Mouse (Mus musculus): ENCODE measurements at regions not wholly inside any gene's neighbourhood (a gene's known extent, or its start where the extent isn't known, plus 50 kb on each side); places are given as distances from the start of the nearest gene placed in this dataset.

- H3K27ac ChIP-seq (ENCODE audit: low read length): no peak overlapping the region
- no peak overlapping the region for H3K4me2 ChIP-seq (ENCODE audit: low read depth, low read length)
- WGBS: 83% methylated on average over 9 of the region's 9 CpGs
- H3K4me1 ChIP-seq (ENCODE audit: control insufficient read depth, insufficient read depth, low read length): no peaks in the 10 kb centered on the region
- no peak overlapping the region for H3K4me3 ChIP-seq (ENCODE audit: low read length)
- no peak overlapping the region for H3K9ac ChIP-seq (ENCODE audit: low read depth, low read length)
- no peaks in the 10 kb centered on the region for H3K27me3 ChIP-seq (replicated peaks; ENCODE audit: control insufficient read depth, insufficient read depth, low read length)
- no peaks in the 10 kb centered on the region for H3K9me3 ChIP-seq (ENCODE audit: control insufficient read depth, low read length)
- ATAC-seq: no peak
- H3K36me3 ChIP-seq (ENCODE audit: control insufficient read depth, insufficient read depth, low read length): no peaks in the 10 kb centered on the region
Observed at GRCm38 (mm10) chr15:19094061-19094810, 275.5 kb downstream of the Cdh10 start.

GRCm38 (mm10) chr15:19114951-19115350, 296.2 kb downstream of the Cdh10 start:
- H3K27ac ChIP-seq (ENCODE audit: low read length): no peak overlapping the region
- H3K36me3 ChIP-seq (ENCODE audit: control insufficient read depth, insufficient read depth, low read length): no peaks in the 10 kb centered on the region
- no peaks in the 10 kb centered on the region for H3K4me1 ChIP-seq (ENCODE audit: control insufficient read depth, insufficient read depth, low read length)
- H3K27me3 ChIP-seq (replicated peaks; ENCODE audit: control insufficient read depth, insufficient read depth, low read length): no peaks in the 10 kb centered on the region
- H3K9ac ChIP-seq (ENCODE audit: low read depth, low read length): no peak overlapping the region
- no peaks in the 10 kb centered on the region for H3K9me3 ChIP-seq (ENCODE audit: control insufficient read depth, low read length)
- H3K4me3 ChIP-seq (ENCODE audit: low read length): no peak overlapping the region
- no peak for ATAC-seq
- 23% methylated on average over 1 of the region's 1 CpGs for WGBS
- no peak overlapping the region for H3K4me2 ChIP-seq (ENCODE audit: low read depth, low read length)

DNA sequence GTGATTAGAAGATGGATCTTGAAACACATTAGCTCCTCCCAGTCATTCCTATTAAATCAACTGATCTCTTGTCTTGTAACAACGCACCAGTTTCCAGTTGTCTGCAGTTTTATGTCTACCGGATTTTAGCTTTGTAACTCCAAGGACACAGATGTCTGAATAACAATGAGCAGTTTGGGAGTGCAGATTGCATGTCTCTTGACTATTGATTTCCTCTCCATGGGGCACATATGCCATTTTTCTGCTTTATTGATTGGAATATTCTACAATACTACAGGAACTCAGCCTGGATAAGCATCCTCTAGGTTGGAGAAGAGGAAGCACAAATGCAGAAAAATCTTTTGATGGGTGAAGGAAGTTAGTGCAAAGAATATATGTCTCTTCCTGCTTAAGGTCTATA, 300.2 kb downstream of the Cdh10 start:
- no peak overlapping the region for H3K9ac ChIP-seq (ENCODE audit: low read depth, low read length)
- no peaks in the 10 kb centered on the region for H3K27me3 ChIP-seq (replicated peaks; ENCODE audit: control insufficient read depth, insufficient read depth, low read length)
- ATAC-seq: no peak
- no peak overlapping the region for H3K27ac ChIP-seq (ENCODE audit: low read length)
- no peaks in the 10 kb centered on the region for H3K9me3 ChIP-seq (ENCODE audit: control insufficient read depth, low read length)
- no peaks in the 10 kb centered on the region for H3K4me1 ChIP-seq (ENCODE audit: control insufficient read depth, insufficient read depth, low read length)
- no peak overlapping the region for H3K4me2 ChIP-seq (ENCODE audit: low read depth, low read length)
- 70% methylated on average over 2 of the region's 2 CpGs for WGBS
- no peak overlapping the region for H3K4me3 ChIP-seq (ENCODE audit: low read length)
- no peaks in the 10 kb centered on the region for H3K36me3 ChIP-seq (ENCODE audit: control insufficient read depth, insufficient read depth, low read length)

DNA sequence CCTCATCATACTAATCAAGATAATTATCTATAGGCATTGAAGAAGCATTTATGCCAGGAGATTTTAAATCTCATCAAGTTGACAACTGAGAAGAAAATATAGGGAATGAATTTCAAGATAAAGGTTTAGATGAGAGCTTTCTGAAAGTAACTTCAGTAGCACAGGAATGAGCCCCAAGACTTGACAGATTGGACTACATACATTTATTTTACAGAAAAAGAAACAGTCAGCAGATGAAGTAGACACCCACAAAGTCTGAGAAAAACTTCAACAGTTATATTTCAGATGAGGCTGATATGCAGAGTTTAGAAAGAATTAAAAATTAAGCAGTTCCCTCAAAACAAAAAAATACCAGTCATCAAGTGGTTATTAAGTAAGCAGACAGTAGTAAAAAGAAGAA, 308.7 kb downstream of the Cdh10 start:
- no peak overlapping the region for H3K4me2 ChIP-seq (ENCODE audit: low read depth, low read length)
- H3K4me3 ChIP-seq (ENCODE audit: low read length): no peak overlapping the region
- H3K4me1 ChIP-seq (ENCODE audit: control insufficient read depth, insufficient read depth, low read length): no peaks in the 10 kb centered on the region
- no peak for ATAC-seq
- no peaks in the 10 kb centered on the region for H3K27me3 ChIP-seq (replicated peaks; ENCODE audit: control insufficient read depth, insufficient read depth, low read length)
- H3K9ac ChIP-seq (ENCODE audit: low read depth, low read length): no peak overlapping the region
- no peak overlapping the region for H3K27ac ChIP-seq (ENCODE audit: low read length)
- no peaks in the 10 kb centered on the region for H3K36me3 ChIP-seq (ENCODE audit: control insufficient read depth, insufficient read depth, low read length)
- no peaks in the 10 kb centered on the region for H3K9me3 ChIP-seq (ENCODE audit: control insufficient read depth, low read length)

DNA sequence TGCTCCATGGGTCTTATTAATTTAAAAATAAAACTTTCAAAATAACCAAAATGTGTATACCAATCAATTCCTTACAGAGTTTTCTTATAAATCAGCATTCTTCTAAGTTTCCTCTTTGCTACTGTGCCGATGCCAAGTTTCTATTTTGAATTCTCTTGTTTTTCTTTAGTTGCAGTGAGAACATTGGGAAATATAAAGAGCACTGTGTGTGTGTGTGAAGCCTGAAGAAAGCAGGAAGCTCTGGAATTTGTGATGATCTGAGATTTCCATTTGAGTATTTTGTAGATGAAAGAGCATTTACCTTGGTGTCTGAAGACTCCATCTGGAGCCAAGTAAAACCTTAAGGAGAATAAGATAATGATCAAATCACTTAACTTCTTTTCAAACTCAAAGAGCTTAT, 310.6 kb downstream of the Cdh10 start:
- Histone ChIP-seq H3K27me3 (replicated peaks; ENCODE audit: control insufficient read depth, insufficient read depth, low read length) (no peaks in the 10 kb centered on the region), H3K36me3 (ENCODE audit: control insufficient read depth, insufficient read depth, low read length) (no peaks in the 10 kb centered on the region), H3K4me2 (ENCODE audit: low read depth, low read length) (no peak overlapping the region), H3K27ac (ENCODE audit: low read length) (no peak overlapping the region), H3K9me3 (ENCODE audit: control insufficient read depth, low read length) (no peaks in the 10 kb centered on the region), H3K9ac (ENCODE audit: low read depth, low read length) (no peak overlapping the region), H3K4me1 (ENCODE audit: control insufficient read depth, insufficient read depth, low read length) (no peaks in the 10 kb centered on the region), H3K4me3 (ENCODE audit: low read length) (no peak overlapping the region)
- ATAC-seq: no peak
- 89% methylated on average over 1 of the region's 1 CpGs for WGBS

- no peak for ATAC-seq
- no peaks in the 10 kb centered on the region for H3K4me1 ChIP-seq (ENCODE audit: control insufficient read depth, insufficient read depth, low read length)
- H3K4me2 ChIP-seq (ENCODE audit: low read depth, low read length): no peak overlapping the region
- no peaks in the 10 kb centered on the region for H3K27me3 ChIP-seq (replicated peaks; ENCODE audit: control insufficient read depth, insufficient read depth, low read length)
- H3K4me3 ChIP-seq (ENCODE audit: low read length): no peak overlapping the region
- H3K27ac ChIP-seq (ENCODE audit: low read length): no peak overlapping the region
- H3K9ac ChIP-seq (ENCODE audit: low read depth, low read length): no peak overlapping the region
- no peaks in the 10 kb centered on the region for H3K9me3 ChIP-seq (ENCODE audit: control insufficient read depth, low read length)
- no peaks in the 10 kb centered on the region for H3K36me3 ChIP-seq (ENCODE audit: control insufficient read depth, insufficient read depth, low read length)
Observed at GRCm38 (mm10) chr15:19153682-19154081, 334.9 kb downstream of the Cdh10 start.

- Histone ChIP-seq H3K9me3 (ENCODE audit: control insufficient read depth, low read length) (no peaks in the 10 kb centered on the region), H3K4me1 (ENCODE audit: control insufficient read depth, insufficient read depth, low read length) (no peaks in the 10 kb centered on the region), H3K27ac (ENCODE audit: low read length) (no peak overlapping the region), H3K4me2 (ENCODE audit: low read depth, low read length) (no peak overlapping the region), H3K9ac (ENCODE audit: low read depth, low read length) (no peak overlapping the region), H3K27me3 (replicated peaks; ENCODE audit: control insufficient read depth, insufficient read depth, low read length) (no peaks in the 10 kb centered on the region), H3K4me3 (ENCODE audit: low read length) (no peak overlapping the region), H3K36me3 (ENCODE audit: control insufficient read depth, insufficient read depth, low read length) (no peaks in the 10 kb centered on the region)
- no peak for ATAC-seq
- 81% methylated on average over 6 of the region's 6 CpGs for WGBS
Observed at GRCm38 (mm10) chr15:19162119-19162888, 343.6 kb downstream of the Cdh10 start.

DNA sequence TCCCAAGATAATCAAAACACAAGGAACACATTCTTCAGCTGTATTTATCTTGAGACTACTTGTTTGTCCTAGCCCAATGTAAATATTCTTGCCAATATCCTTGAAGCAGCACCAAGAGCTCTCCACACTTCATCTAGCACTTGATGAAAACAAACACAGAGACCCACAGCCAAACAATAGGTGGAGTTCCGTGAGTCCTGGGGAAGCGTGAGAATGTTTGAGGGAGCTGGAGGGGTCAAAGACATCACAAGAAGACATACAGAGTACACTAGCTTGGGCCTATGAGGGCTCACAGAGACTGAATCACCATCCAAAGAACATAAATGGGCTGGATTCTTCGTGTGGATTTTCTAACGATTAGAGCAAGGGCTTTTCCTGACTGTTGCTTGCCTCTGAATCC, 356.7 kb downstream of the Cdh10 start:
- H3K36me3 ChIP-seq (ENCODE audit: control insufficient read depth, insufficient read depth, low read length): no peaks in the 10 kb centered on the region
- H3K4me3 ChIP-seq (ENCODE audit: low read length): no peak overlapping the region
- H3K9me3 ChIP-seq (ENCODE audit: control insufficient read depth, low read length): no peaks in the 10 kb centered on the region
- ATAC-seq: peak; percentile 55
- H3K27ac ChIP-seq (ENCODE audit: low read length): no peak overlapping the region
- H3K27me3 ChIP-seq (replicated peaks; ENCODE audit: control insufficient read depth, insufficient read depth, low read length): no peaks in the 10 kb centered on the region
- H3K4me2 ChIP-seq (ENCODE audit: low read depth, low read length): no peak overlapping the region
- 51% methylated on average over 4 of the region's 4 CpGs for WGBS
- no peaks in the 10 kb centered on the region for H3K4me1 ChIP-seq (ENCODE audit: control insufficient read depth, insufficient read depth, low read length)
- no peak overlapping the region for H3K9ac ChIP-seq (ENCODE audit: low read depth, low read length)

Measured in intestine, embryonic 16.5 days (tissue).